Mouse (Mus musculus) heart, postnatal 10 days (tissue): ENCODE measurements around the gene Lbh. TPM values are rescaled to one million over a fixed set of nuclear protein-coding genes. Genes with fewer than 3 reads are reported as not detected.

ENCODE experiments used
- DNase-seq, 2 experiments: peaks; one replicate each; pipeline ENCODE4 v3.0.0; 2021
- intact Hi-C: fragments of 180-260 bp; cut with DNase I; formaldehyde crosslinking; loops from one replicate; pipeline ENCODE4 v1.15.1; 2025
- total RNA-seq, 2 experiments: library from RNA; stranded (reverse); gene quantifications; 2 replicates each; pipeline ENCODE4 v1.2.3; 2021

The Lbh gene
- total RNA-seq = 100 to 1,000 TPM; 456 to 731 TPM

DNA sequence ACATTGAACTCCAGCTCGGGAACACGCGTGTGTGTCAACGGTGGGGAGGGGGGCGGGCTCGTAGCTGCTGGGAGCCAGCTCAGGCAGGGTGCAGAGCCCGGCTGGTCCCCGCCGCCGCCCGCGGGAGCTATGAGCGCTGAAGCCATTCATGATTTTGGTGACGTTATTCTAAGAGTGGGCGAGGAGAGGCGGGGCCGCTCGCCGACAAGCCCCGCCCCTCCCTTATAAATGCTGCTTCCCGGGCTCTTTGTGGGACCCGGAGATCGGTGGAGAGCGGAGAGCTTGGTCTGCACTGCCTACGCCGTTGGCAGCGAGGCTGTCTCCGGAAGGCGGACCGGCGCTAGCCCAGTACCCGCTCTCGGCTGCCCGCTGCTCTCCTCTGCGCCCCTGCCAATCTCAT, at the start of gene Lbh:
Lbh (plus strand) TSS at position 253 of the 400 bp plus-strand sequence.
- peak; percentile 96 to 97 for DNase-seq
- intact Hi-C loops = loop anchor here (2.0 kb wide), 3 partner anchors 55 to 155 kb away; no protein-coding TSS in a partner anchor

DNA sequence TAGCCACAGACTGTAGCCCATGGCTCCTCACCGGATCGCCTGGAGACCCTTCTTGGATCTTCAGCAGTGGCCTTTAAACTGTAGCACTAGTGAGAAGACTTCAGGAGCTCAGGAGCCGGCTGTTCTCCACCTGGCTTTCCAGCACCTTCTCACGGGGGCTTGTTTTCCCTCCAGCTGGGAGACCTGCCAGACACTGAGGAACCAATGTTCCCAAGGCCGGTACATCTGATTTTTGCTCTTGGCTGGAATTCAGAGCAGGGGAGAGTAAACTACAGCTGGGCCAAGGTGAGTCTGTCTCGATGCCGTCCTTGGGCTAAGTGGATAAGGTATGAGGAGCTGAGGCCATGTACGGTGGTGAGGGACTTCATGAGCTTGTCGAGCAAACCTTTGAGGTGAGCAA, 39.1 kb upstream of the Lbh start:
- DNase-seq = peak; percentile 22 to 48

DNA sequence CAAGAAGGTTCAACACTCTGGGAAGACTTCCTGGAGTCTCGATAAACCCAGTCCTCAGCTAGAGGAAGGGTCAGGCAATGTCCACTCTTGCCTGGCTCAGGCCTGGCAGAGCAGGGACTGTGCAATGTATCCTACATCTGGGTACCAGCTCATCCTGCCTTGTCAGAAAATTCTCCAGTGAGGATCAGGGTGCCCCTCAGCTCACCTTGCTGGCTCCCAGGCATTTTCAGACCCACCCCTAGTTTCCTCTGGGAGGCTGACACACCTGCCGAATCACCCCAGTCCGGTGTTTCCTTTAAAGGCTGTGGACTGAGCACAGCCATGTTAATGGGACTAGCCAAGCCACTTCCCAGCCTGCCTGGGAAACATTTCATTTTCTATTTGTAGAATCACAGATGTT, 37.9 kb upstream of the Lbh start:
- intact Hi-C loops = no loop called here
- peak in 1 of 2 experiments; percentile 18 for DNase-seq

More for the DNA sequence above, 39.1 kb upstream of the Lbh start:
- intact Hi-C loops = no loop called here

DNA sequence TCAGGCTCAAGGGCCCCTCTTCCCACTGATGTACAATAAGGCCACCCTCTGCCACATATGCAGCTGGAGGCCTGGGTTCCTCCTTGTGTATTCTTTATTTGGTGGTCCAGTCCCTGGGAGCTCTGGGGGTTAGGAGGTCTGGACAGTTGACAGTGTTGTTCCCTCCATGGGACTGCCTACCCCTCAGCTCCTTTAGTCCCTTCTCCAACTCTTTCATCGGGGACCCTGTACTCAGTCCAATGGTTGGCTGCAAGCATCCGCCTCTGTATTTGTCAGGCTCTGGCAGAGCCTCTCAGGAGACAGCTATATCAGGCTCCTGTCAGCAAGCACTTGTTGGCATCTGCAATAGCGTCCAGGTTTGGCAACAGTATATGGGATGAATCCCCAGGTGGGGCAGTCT, 37.1 kb upstream of the Lbh start:
- peak in 1 of 2 experiments; percentile 17 for DNase-seq
- intact Hi-C loops = no loop called here

DNA sequence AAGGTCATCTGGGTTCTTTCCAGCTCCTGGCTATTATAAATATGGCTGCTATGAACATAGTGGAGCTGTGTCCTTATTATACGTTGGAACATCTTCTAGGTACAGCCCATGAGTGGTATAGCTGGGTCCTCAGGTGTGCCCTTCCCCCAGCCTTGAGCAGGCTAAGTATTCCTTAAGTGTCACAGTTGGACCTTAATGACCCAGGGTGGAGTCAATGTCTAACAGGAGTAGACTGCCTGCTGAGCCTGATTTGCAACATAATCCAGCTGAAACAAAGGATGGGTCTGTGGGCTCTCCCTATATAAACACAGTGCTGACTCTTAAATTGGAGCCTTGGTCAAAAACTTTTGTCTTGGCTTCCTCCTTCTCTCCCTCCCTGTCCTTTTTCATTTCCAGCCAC, 36.3 kb upstream of the Lbh start:
- no peak for DNase-seq
- intact Hi-C loops = no loop called here

DNA sequence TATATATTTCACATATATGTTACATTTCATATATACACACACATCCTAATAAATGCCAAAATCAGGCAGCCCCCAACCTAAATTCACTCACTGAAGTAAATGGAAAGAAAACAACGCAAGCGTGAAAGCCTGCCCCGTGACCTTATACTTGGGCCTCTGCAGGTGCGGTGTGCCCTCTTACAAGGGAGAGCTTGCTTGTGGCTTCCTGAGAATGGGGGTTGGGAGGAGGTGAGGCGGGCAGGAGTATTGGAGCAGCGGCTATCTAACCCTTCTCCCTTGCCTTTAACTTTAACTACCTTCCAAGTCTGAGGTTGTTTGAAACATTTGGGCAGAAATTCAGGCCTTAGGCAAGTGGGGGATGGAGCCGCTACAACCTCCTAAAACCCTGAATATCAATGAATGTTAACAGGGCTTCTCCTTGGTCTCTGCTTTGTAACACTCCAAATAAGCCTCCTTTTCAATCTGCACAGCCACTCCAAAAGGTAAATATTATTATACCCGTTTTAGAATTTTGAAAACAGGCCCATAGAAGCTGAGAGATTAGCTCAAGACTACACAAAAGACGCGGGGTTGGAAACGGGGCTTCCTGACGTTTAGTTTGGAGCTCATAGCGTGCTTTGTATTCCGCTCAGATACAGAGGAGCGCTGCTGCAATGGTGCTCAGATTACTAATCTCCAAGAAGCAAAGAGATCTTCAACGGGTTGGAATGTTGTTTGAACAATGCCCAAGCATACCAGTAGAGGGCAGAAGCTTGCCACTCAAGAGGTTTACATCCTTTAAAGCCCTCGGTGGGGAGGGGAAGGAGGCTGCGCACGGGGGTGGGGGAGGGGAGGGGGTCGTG, 28.3 kb upstream of the Lbh start:
- peak; percentile 78 to 84 for DNase-seq
- intact Hi-C loops = loop anchor here (2.0 to 5.0 kb wide), 3 partner anchors 23 to 407 kb away; no protein-coding TSS in a partner anchor

DNA sequence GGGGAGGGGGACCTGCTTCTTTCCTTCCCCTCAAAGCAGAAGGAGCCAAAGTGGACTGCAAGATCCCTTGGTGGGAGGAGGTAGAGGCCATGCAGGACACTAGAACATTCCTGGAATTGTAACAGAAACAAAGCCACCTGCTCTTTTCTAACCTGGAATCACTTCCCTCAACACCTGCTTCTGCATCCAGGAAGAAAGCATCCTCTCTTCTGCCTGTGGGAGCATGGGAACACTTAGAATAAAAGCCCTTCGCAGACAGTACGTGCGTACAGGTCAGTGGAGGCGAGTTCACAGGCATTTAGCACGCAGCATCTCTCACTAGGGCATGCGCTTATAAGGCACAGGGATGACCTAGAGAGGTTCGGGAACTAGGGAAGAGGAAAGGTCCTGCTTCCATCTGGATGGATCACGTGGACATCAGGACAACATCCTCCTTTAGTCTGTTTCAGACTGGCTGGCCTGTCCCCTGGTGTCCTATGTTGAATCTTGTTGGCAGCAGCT, 27.7 kb upstream of the Lbh start:
- intact Hi-C loops = loop anchor here (2.0 to 5.0 kb wide), 3 partner anchors 22 to 406 kb away; no protein-coding TSS in a partner anchor
- no peak for DNase-seq

DNA sequence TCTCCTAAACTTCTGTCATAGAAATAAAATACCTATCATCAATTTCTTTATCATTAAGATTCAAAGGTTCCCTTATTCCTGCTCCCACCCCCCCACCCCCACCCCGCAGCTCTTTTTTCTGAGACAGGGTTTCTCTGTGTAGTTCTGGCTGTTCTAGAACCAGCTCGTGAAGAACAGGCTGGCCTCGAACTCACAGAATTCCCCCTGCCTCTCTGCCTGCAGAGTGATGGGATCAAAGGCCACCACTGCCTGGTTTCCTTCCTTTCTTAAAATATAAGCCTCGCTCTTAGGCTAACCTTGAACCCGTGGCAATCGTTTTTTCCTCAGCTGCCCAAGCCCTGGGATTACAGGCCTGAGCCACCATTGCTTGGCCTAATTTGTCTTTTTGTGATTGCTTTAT, 26.5 kb upstream of the Lbh start:
- no peak for DNase-seq
- intact Hi-C loops = loop anchor here (2.0 to 5.0 kb wide), 3 partner anchors 21 to 405 kb away; no protein-coding TSS in a partner anchor

DNA sequence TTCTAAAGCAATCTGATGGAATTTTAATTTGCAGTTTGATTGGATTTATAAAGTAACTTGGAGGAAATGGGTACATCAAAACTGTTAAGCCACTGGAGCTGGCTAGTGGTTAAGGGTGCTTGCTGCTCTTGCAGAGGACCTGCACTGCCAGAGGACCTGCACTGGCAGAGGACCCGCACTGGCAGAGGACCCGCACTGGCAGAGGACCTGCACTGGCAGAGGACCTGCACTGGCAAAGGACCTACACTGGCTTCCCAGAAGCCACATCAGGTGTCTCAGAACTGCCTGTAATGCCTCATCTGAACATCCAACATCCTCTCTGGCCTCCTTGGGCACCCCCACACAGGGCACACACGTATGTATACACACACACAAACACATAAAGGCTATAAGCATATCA, 22.6 kb upstream of the Lbh start:
- DNase-seq = no peak

DNA sequence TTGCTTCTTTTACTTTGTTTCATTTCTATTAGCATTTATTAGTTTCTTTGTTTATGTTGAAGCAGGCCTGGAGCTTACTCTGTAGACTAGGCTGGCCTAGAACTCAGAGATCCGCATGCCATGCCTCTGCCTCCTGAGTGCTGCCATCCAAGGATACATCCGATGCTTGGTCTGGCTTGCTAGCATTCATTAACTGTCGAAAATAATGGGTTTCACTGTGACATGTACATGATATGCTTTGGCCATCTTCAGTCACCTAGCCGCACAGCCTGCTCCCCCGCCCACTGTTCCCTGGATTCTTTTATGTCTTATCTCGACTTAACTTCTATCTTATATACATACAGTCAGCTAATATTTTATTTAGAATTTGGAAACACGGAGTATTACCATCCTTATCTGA, 21.0 kb upstream of the Lbh start:
- intact Hi-C loops = no loop called here
- no peak for DNase-seq

More for the DNA sequence above, 22.6 kb upstream of the Lbh start:
- intact Hi-C loops = no loop called here

DNA sequence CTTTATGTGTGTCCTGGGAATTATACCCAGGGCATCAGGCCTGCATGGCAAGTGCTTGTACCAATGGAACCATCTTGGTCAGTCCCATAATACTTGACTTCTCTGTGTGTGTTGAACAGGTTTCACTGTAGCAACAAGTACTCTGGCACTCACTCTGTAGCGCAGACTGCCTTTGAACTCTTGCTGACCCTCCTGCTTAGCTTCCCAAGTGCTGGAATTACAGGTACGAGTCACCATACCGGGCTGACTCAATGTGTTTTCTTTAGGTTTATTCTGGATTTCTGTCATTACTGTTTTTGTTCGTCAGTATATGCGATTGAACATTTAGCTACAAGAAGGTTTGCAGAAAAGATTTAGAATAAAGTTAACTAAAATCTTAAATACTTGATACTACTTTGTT, 20.1 kb upstream of the Lbh start:
- no peak for DNase-seq
- intact Hi-C loops = no loop called here

DNA sequence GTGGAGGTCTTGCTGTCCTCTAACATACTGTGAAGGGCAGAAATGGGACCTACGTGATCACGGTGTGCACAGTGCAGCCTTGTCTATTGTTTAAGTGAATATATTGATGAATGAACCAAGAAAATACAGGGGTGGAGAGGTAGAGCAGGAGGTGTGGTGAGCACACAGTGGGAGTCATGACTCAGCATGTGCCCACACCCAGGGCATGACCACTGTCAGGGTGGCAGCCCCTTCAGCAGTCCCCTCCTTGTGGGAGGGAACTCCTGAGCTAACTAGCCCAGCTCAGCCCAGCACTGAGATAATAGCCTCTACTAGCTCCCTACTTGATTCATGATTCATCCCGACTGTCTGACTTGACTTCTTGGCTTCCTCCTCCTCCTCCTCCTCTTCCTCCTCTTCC, 19.3 kb upstream of the Lbh start:
- no peak for DNase-seq
- intact Hi-C loops = no loop called here

DNA sequence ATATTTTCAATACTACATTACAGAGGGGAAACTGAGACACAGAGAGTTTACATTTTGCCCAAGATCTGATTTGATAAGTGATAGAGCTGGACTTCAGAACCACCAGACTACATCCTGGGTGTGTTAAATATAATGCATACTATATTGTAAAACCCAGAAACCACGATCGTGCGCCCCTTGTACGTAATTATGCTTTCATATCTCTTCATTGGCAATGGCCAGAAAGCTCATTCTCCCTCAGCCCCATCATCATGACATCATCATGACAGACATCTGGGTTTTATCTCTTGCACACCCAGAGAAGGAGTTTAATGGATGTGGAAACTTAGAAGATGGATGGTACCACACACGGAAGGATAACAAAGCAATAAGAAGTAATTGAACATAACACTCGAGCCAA, 17.1 kb upstream of the Lbh start:
- DNase-seq = no peak
- intact Hi-C loops = no loop called here

DNA sequence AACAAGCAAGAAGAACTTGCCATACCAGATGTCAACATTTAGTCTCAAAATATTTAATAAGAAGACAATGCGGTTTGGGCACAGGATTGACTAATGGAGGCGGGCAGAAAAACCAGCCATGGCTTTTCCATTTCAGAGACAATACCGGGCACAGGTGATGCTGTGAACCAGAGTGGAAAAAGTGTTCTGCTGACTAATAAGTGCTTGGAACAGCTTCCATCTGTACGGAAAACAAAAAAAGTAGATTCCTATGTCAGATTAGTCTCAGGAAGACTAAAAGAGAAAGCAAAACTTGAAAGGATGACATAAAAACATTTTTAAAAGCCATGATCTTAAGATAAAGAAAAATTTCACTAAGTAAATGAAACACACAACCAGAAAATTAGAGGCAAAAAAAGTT, 16.4 kb upstream of the Lbh start:
- intact Hi-C loops = no loop called here
- no peak for DNase-seq

DNA sequence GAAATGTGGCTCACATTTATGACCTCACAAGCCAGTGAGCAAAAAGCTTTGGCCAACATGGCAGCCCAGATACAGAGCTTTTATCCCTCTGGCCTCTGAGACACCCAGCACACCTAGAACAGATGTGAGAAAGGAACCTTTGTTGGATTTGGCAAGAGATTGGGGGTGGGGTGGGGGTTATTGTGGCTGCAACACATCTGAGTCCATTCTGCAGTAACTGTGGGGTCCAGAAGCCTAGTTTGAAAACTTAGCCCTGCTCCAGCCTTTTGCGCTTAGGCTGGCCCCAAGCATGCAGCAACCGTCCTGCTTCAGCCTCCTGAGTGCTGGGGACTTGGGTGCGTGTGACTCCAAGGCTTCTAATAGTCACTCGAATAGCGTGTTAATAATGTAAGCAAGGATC, 14.8 kb upstream of the Lbh start:
- no peak for DNase-seq
- intact Hi-C loops = no loop called here

DNA sequence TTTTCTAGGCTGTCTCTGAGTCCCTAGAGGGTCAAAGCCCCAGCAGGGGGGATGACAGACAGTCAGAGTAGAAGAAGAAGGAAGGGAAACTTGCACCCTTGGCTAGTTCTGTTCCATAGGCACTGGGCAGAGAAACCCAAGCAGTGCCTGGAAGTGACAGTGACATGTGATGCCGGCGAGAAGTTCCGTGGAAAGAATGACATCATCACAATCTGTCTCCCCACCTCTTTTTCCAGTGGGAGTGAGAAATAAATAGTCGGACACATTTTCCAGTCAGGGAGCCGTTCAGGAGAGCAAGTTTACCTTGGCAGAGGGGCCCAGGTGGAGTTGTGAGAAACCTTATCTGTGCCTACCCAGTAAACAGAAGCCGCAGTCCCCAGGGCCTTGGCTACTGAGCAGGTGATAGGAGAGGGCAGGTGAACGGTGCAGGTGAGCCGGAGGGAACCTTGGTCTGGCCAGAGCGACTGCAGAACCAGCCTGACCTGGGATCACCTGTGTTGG, 14.1 kb upstream of the Lbh start:
- peak in 1 of 2 experiments; percentile 35 for DNase-seq
- intact Hi-C loops = no loop called here

DNA sequence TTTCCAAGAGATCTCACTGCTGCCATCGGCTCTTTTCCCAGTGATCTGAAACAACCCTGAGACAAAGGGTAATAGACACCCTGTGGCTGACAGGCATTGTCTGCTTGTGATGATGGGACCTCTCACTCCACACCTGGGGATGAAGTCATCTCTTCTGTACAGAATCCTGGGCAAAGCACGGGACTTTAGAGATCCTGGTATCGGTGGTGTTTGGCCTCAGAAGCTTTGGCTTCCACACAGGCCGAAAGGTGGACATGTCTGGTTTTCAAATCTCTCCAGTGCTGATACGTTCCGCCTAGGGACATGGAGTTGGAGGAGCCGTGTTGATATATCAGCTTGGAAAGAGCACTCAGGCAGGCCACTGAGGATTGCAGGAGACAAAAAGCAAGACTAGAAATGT, 13.2 kb upstream of the Lbh start:
- DNase-seq = no peak

DNA sequence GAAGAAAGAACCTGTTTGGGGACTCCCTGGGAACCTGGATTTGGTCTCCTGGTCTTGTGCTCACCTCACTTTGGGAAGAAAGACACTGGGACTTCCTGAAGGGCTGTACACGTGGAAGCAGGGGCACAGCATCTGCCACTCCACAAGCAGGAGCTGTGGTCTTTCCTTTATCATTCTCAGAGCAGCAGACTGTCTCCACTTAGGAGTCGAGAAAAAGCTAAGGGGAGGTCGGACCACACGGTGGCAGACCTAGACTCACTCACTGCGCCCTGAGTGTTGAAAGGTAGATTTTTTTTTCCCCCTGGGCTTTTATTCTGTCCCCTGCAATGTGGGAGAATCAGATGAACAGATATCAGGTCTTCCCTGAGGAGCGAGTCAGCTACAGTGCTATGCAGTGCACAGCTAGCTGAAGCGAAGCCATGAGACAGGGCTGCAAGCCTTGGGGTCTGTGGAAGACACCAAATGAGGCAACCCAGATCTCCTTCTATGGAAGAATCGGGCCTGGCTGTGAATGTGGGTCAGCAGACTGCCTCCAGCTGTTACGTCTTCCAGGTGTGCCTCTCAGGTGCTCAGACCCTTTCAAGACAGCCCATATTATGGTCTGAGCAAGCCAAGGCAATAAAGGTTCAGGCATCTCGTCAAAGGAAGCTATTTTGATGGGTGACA, 11.7 kb upstream of the Lbh start:
- DNase-seq = no peak

More for the DNA sequence above, 13.2 kb upstream of the Lbh start:
- intact Hi-C loops = no loop called here

DNA sequence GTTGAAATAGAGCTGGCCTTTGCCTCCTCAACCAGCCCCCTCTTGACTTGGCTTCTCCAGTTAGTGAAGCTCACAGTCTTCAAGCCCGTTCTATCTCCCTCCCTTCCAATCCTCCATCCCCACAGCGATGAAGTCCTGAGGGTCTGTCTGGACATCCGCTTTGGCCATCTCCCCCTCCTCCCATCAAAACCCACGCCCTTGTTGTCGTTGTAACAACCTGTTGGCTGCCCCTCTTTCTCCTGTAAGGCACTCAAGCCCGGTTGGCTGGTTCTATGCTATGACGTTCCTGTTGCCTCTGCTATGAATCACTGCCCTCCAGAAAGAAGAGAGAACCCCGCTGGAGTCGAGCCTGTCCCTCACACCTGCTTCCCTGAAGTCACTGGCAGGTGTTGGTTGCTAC, 10.9 kb upstream of the Lbh start:
- DNase-seq = no peak
- intact Hi-C loops = no loop called here

More for the DNA sequence above, 11.7 kb upstream of the Lbh start:
- intact Hi-C loops = no loop called here

DNA sequence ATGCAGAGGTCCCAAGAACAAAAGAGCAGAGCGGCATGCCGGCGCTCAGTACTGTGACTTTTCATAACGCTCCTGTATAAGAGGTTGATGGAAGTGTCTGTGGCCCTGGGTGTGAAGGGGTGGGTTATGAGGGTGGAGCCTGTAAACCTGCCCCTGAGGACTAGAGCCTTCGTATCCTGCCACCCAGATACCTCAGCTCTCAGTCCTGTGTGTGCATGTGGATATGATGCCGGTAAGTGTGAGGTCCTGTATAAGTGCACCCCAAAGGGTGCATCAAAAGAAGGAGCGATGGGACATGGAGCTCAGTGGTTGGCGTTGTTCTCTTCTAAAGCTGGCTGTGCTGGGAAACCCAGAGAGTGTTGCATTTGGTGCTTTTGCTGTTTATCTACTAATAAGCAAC, 10.3 kb upstream of the Lbh start:
- no peak for DNase-seq
- intact Hi-C loops = no loop called here

DNA sequence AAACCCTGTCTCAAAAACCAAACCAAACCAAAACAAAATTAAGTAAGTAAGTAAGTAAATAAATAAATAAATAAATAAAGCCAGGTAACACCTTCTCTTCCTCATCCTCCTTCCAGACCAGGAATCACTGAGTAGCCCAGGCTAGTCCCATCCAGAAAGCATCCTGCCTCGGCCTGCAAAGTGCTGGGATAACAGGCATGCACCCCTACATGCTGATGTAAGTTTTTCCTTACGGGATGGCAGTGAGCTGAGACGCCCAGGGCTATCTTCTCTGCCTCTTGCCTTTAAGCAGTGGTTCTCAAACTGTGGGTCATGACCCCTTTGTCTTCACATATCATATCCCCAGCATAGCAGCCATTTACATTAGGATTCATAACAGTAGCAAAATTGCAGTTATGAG, 9.5 kb upstream of the Lbh start:
- intact Hi-C loops = no loop called here

More for the DNA sequence above, 9.5 kb upstream of the Lbh start:
- no peak for DNase-seq
